Mouse (Mus musculus): ENCODE measurements around the gene Ly6g5c.

DNA sequence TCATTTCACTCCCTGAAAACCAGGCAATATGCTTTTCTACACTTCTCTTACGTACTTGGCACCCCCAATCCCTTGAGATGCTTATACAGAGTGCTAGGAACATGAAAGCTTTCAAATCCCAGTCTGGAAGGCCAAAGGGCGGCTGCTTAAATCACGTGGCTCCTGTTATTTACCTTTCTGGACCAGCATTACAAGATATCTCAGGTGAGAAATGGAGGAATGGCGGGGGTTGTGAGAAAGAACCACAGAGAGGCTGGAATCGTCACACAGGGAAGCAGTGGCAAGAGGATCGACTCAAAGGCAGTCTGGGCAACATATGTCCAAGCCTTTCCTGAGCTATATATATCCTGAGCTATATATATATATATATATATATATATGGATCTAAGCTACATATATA lies 17.5 kb downstream of the Ly6g5c start:
- TF ChIP-seq GATA1 (IDR thresholded peaks at IDR 0.05; ENCODE audit: low read length) (no peak), TAL1 (IDR thresholded peaks at IDR 0.05; ENCODE audit: low read length) (no peak)
